Mouse (Mus musculus) embryonic stem cell, embryonic (primary cell): ENCODE results near the gene Rag1.

Source experiments
- CTCF ChIA-PET, 4 experiments: fragments of 300-600 bp in 2 of 4; fragments of 350-600 bp in 2 of 4; sonication (Branson Sonifier 250); formaldehyde crosslinking; loops; one replicate each; lab custom pipeline; 2022; ENCODE audit warnings: inconsistent platforms in 2 of 4; lab: Charles Lee
- POLR2A ChIA-PET, 4 experiments: fragments of 300-600 bp in 2 of 4; fragments of 350-600 bp in 2 of 4; sonication (Branson Sonifier 250); formaldehyde crosslinking; loops; one replicate each; lab custom pipeline; 2022; ENCODE audit warnings: antibody characterized with exemption in 4 of 4, inconsistent platforms in 1 of 4; lab: Charles Lee

Gene Rag1

GRCm38 (mm10) chr2:101608232-101608894, 40.9 kb downstream of the Rag1 start:
- CTCF ChIA-PET: interaction anchor here in 2 of 4 experiments (0.6 to 0.9 kb wide), 2 partner anchors 45 to 118 kb away, joined by 3 read pairs; no protein-coding TSS in a partner anchor

GRCm38 (mm10) chr2:101603099-101603498, 46.2 kb downstream of the Rag1 start:
- CTCF ChIA-PET: no interaction called here

More at GRCm38 (mm10) chr2:101608232-101608894, 40.9 kb downstream of the Rag1 start:
- POLR2A ChIA-PET: interaction anchor here in 1 of 4 experiments (0.7 kb wide), 1 partner anchor 143 kb away, joined by 4 read pairs; no protein-coding TSS in a partner anchor

GRCm38 (mm10) chr2:101600703-101601102, 48.6 kb downstream of the Rag1 start:
- POLR2A ChIA-PET: interaction anchor here in 1 of 4 experiments (1.3 kb wide), 1 partner anchor 48 kb away, joined by 3 read pairs; the partner anchor contains the start of genes B230118H07Rik and Rag1
- CTCF ChIA-PET: interaction anchor here in 1 of 4 experiments (0.7 kb wide), 1 partner anchor 52 kb away, joined by 5 read pairs; no protein-coding TSS in a partner anchor

More at GRCm38 (mm10) chr2:101603099-101603498, 46.2 kb downstream of the Rag1 start:
- POLR2A ChIA-PET: no interaction called here

DNA sequence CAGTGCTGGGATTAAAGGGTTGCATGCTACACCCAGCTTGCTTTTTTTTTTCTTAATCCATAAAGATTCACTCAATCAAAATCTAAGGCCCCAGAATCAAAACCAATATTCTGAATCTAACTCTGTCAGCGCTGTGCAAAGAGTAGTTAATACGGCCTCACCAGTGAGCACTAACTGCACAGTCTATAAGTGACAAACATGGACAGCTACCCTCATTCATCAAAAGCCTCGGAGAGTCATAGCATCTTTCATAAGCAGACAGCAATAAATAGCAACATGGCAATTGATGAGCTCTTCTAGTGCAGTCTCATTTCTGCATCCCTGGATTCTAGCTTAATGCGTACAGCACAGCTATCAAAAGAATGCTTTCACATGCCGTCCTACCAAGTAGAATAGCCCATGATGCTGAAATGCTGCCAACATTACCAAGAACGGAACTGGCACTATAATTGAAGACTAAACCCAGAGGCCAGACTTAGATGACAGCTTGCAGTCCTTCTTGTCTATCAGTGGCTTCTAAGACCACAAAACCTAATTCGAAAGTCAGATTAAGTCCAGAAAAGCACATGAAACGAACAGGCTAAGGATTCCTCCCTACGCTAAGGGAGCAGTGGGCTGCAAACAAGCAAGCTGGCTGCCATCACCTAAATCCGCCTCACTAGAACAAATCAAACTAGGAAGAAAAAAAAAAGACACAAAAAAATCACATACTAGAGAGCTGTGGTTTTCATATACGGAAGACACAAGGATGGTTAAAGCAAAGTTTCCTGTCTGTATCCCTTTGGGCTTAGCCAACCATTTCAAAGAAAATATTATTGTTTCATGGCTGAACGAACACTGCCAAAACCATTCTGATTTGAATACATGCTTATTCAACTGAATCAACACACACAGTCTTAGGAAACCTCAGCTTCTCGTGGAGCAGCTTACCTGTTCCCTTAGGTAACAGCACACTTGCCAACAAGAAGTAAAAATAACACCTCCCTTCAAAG, 50.8 kb downstream of the Rag1 start:
- ChIA-PET CTCF (interaction anchor here in 1 of 4 experiments (1.3 kb wide), 1 partner anchor 54 kb away, joined by 5 read pairs; no protein-coding TSS in a partner anchor), POLR2A (no interaction called here)

DNA sequence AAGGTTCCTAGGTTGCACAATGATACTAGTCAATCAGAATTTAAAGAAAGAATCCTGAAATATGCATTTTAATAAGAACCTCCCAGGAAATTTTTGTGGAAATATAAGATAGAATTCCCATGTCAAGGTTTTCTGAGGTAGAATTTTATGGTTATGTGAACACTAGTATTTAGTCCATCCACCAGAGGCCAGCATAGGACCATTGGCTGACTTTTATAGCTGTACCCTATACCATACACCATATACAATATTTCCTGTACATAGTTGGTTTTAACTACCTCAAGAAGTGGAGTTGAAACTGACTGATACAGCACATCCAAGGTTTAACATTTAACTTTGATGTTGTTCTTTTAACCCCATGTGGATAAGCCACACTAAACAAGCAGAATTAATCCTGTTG, 52.1 kb downstream of the Rag1 start:
- ChIA-PET POLR2A (no interaction called here), CTCF (interaction anchor here in 1 of 4 experiments (1.3 kb wide), 1 partner anchor 55 kb away, joined by 5 read pairs; no protein-coding TSS in a partner anchor)

DNA sequence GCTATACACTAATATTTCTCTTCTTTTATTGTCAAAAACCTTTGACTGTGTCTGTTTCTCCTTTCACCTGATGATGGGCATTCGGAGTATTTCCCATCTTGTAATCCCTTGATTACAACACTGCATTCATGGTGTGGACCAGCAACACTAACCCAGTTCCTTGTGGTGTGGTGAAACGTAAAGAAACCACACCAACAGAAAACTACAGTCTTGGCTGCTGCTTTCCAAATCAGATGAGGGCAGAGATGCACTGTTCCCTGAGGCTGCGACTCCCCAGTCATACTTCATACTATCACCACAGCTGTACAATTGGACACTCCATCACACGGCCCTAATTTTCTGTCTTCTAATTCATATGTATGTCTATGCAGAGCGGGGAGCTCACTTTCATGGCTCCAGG, 54.6 kb downstream of the Rag1 start:
- POLR2A ChIA-PET: no interaction called here
- CTCF ChIA-PET: no interaction called here

- POLR2A ChIA-PET: no interaction called here
These were observed 56.4 kb downstream of the Rag1 start for GRCm38 (mm10) chr2:101592886-101593285.

DNA sequence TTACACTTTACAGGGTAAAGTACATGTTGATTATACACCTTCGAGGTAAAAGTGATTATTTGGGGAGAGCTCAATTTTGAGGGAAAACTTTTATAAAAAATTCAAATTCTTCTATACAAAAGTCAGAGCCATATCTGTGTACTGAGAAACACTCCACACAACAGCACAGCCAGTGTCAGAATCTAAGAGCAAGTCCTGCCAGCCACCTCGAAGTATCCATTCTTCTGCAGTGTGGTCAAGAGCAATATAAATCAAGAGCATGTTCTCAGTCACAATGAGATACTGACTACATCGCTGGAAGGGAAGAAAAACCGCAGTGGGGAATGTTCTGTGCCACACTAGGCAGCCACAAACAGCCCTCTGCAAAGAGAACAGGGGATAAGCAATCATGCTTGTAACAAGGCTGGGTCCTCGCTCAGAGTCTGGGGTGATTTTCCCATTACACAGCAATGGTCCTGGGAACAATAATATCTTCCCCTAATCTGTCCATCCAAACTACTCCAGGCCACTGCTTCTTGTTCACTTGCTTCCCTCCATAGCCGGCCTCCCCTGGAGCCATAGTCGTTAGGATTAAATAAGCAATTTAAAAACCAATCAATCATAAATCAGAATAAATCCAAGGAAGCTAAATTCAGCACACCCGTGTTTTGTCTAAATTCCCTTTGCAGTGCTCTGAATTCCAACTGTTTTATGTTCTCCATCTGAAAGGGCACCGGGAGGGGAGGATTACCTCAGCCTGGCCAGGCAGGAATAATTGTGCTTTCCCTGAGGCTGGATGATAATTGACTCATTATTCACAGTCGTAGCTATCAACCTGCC, 57.1 kb downstream of the Rag1 start:
- ChIA-PET POLR2A (no interaction called here), CTCF (no interaction called here)

More at GRCm38 (mm10) chr2:101592886-101593285, 56.4 kb downstream of the Rag1 start:
- CTCF ChIA-PET: no interaction called here

GRCm38 (mm10) chr2:101591356-101591755, 57.9 kb downstream of the Rag1 start:
- ChIA-PET CTCF (no interaction called here), POLR2A (no interaction called here)
